ENCODE assay signal across 8 mouse cellular contexts in the genomic region with DNA sequence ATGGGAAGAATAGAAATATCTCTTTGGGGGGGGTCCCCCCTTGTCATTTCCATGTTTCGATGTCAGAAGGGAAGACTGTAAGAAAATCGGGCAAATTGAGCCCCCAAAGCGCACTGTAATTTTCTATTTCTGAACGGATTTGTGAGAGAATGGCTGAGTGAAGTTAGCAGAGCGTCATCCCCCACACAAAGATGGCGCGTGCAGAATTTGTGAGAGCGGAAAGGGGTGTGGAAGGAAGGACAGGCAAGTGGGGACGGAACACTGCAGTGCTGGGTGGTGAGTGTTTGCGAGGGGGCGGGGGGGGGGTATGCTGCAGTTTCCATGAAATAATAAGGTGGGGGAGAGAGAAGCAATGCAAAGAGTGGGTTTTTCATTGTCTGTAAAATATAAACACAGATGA. TPM values are rescaled to one million over a fixed set of nuclear protein-coding genes. Genes with fewer than 3 reads are reported as not detected.
DNase-seq lines count a peak whose midpoint lies in the region; ATAC-seq and TF ChIP-seq lines count a peak whose summit lies in the region.

Ctnnb1 (plus strand) TSS at position 136 of the 400 bp plus-strand sequence.

- TF ChIP-seq POLR2A in spleen, adult 2 months (IDR thresholded peaks at IDR 0.05; ENCODE audit: low read depth, low read length) = no peak

- no peak for TF ChIP-seq CTCF in spleen, adult 2 months (IDR thresholded peaks at IDR 0.05; ENCODE audit: extremely low read depth, insufficient read depth, insufficient read length, insufficient replicate concordance)

- H3K27me3 ChIP-seq in spleen, adult 2 months (ENCODE audit: control insufficient read depth, insufficient read depth, low read length) = no peaks in the 10 kb centered on the region
- no peaks in the 10 kb centered on the region for H3K27me3 ChIP-seq in limb, embryonic 11.5 days (ENCODE audit: control insufficient read depth, insufficient read depth, low read length)

- no peak within 1 kb of the TSS for H3K9ac ChIP-seq in limb, embryonic 11.5 days (ENCODE audit: low read length)

- H3K27ac ChIP-seq in spleen, adult 2 months (ENCODE audit: insufficient read depth, low read length) = no peak within 1 kb of the TSS
- no peak within 1 kb of the TSS for H3K27ac ChIP-seq in limb, embryonic 11.5 days (replicated peaks; ENCODE audit: low read depth, low read length)

- no peak within 1 kb of the TSS for H3K4me3 ChIP-seq in spleen, adult 2 months (ENCODE audit: extremely low read depth, insufficient read depth, insufficient read length)
- no peak within 1 kb of the TSS for H3K4me3 ChIP-seq in limb, embryonic 11.5 days (ENCODE audit: low read depth, low read length)

- no peaks in the 10 kb centered on the region for H3K9me3 ChIP-seq in limb, embryonic 11.5 days (ENCODE audit: control insufficient read depth, low read length)

- 95% methylated on average over 11 of the region's 11 CpGs for WGBS in spleen, adult 2 months
- WGBS in limb, embryonic 11.5 days = 88% methylated on average over 11 of the region's 11 CpGs

- ATAC-seq in erythroblast, adult 5-6 weeks (replicated peaks; ENCODE audit: low FRiP score, poor library complexity, severe bottlenecking) = no peak
- ATAC-seq in limb, embryonic 11.5 days (ENCODE audit: insufficient number of reproducible peaks, low FRiP score, low TSS enrichment, low read depth) = no peak
- no peak for ATAC-seq in neutrophil, adult 5-6 weeks (ENCODE audit: extremely low read depth, insufficient number of reproducible peaks, low FRiP score, poor library complexity, severe bottlenecking)

- no peak within 1 kb of the TSS for H3K4me2 ChIP-seq in limb, embryonic 11.5 days (ENCODE audit: low read depth, severe bottlenecking)

- H3K36me3 ChIP-seq in spleen, adult 2 months (ENCODE audit: control insufficient read depth, insufficient read depth, low read length) = no peaks in the 10 kb centered on the region
- H3K36me3 ChIP-seq in limb, embryonic 11.5 days (ENCODE audit: control insufficient read depth, insufficient read depth, low read length) = no peaks in the 10 kb centered on the region

- H3K4me1 ChIP-seq in spleen, adult 2 months (ENCODE audit: control insufficient read depth, insufficient read depth, insufficient read length) = no peaks in the 10 kb centered on the region
- 0 out of 2 replicates have a peak, but pooled peaks cover 6% of the 10 kb centered on the region for H3K4me1 ChIP-seq in limb, embryonic 11.5 days (ENCODE audit: control insufficient read depth, insufficient read depth, low read length)

- intact Hi-C loops in heart, postnatal 10 days (cut with DNase I) = no loop called here

- no peak for DNase-seq in spleen, adult 2 months (ENCODE audit: low read depth in 1 of 2, low spot score in 2 of 2)
- no peak for DNase-seq in spleen, postnatal 36 days (ENCODE audit: low spot score in 2 of 2)
- no peak for DNase-seq in heart, postnatal 10 days
- DNase-seq in limb, embryonic 11.5 days (ENCODE audit: low spot score) = no peak
- DNase-seq in yolk sac, embryonic 10.5 days (ENCODE audit: low spot score) = no peak
- no peak for DNase-seq in thymus, postnatal 4 days

RNA-seq across cellular contexts. Expression of gene Ctnnb1, which starts in this region (rescaled TPM):
- polyA plus RNA-seq in spleen, adult 2 months (2012; rRNA removed) = 44.7 and 62.5 TPM in 2 replicates
- 138 and 172 TPM in 2 replicates for total RNA-seq in erythroblast, adult 5-6 weeks (2015; ENCODE audit: low replicate concordance)
- 182 and 196 TPM in 2 replicates for total RNA-seq in erythroblast, adult 5-6 weeks (2017; ENCODE audit: low replicate concordance)
- 100 to 1,000 TPM; 624 to 701 TPM for total RNA-seq in heart, postnatal 10 days (2021)
- polyA plus RNA-seq in limb, embryonic 11.5 days (2014; fragmentation: Nextera tagmentation; extraction: Ambion mirVana) = 836 and 849 TPM in 2 replicates
- 511 and 516 TPM in 2 replicates for total RNA-seq in neutrophil, adult 5-6 weeks (2017)

Comparison
In these comparisons a context has a peak if more than half of its experiments do, and no peak if none do; other contexts are left out.
1. RNA of gene Ctnnb1 (polyA plus RNA-seq): 836 to 849 TPM in limb, embryonic 11.5 days; 44.7 to 62.5 TPM in spleen, adult 2 months; every median in the first group is over 10 times any median in the second.